Mouse (Mus musculus) heart, embryonic 16.5 days (tissue): Measurements from ENCODE around the gene Arhgap22. TPM values are rescaled to one million over a fixed set of nuclear protein-coding genes. Genes with fewer than 3 reads are reported as not detected.

ENCODE experiments used
- ATAC-seq: fragments of 200-750 bp; cut with Nextera tagmentation; replicated peaks from 2 replicates; pipeline ENCODE4 v1.8.0; 2017; ENCODE audit warnings: moderate number of reproducible peaks; ENCODE audit not compliant: insufficient read depth, low FRiP score; ENCODE audit errors: extremely low read depth
- H3K27ac ChIP-seq: fragments of 300-500 bp; sonication (generic); 2 replicates; pipeline ENCODE4 v1.5.1; 2014; ENCODE audit warnings: mild to moderate bottlenecking, low read length, control low read depth, moderate library complexity
- H3K27me3 ChIP-seq: fragments of 300-500 bp; sonication (generic); 2 replicates; pipeline ENCODE4 v1.6.1; 2014; ENCODE audit warnings: low read length, mixed read lengths; ENCODE audit not compliant: control insufficient read depth, insufficient read depth
- H3K36me3 ChIP-seq: fragments of 300-500 bp; sonication (generic); 2 replicates; pipeline ENCODE4 v1.6.1; 2014; ENCODE audit not compliant: control insufficient read depth, insufficient read depth
- H3K4me1 ChIP-seq: fragments of 300-500 bp; sonication (generic); 2 replicates; pipeline ENCODE4 v1.6.1; 2014; ENCODE audit warnings: low read length, mixed read lengths; ENCODE audit not compliant: control insufficient read depth, insufficient read depth
- H3K4me2 ChIP-seq: fragments of 300-500 bp; sonication (generic); 2 replicates; pipeline ENCODE4 v1.6.1; 2014; ENCODE audit warnings: low read depth, mild to moderate bottlenecking, control low read depth, low read length
- H3K4me3 ChIP-seq: fragments of 300-500 bp; sonication (generic); 2 replicates; pipeline ENCODE4 v1.5.1; 2014; ENCODE audit warnings: mild to moderate bottlenecking, control low read depth, low read length
- H3K9ac ChIP-seq: fragments of 300-500 bp; sonication (generic); 2 replicates; pipeline ENCODE4 v1.6.1; 2014; ENCODE audit warnings: low read length, control low read depth
- H3K9me3 ChIP-seq: fragments of 300-500 bp; sonication (generic); replicated peaks from 2 replicates; pipeline ENCODE4 v1.6.1; 2016; ENCODE audit warnings: low read length; ENCODE audit not compliant: control insufficient read depth
- WGBS: fragments of 180-500 bp; shearing (Covaris S2); extraction: QIAGEN DNeasy Blood & Tissue Kit; methylation state at CpG from one replicate; pipeline ENCODE4 v1.1.7; 2014; 5-methylcytosine and 5-hydroxymethylcytosine counted together
- polyA plus RNA-seq: library from polyadenylated mRNA; unstranded; fragments of >200 nt; fragmentation: Nextera tagmentation; extraction: Ambion mirVana; gene quantifications from 2 replicates; pipeline ENCODE4 v1.2.1, GENCODE M21; 2015

Arhgap22 gene
- polyA plus RNA-seq, 1 experiment from 2014 or later, result 1.4 TPM

- H3K4me3 ChIP-seq, result peak overlapping the region; percentile 24; the same call in 1 of the 2 replicates
- no peaks in the 10 kb centered on the region for H3K36me3 ChIP-seq
- H3K4me2 ChIP-seq, result peak overlapping the region; percentile 54
- WGBS, result 9% methylated on average over 7 of the region's 7 CpGs
- ATAC-seq, result no peak
- H3K4me1 ChIP-seq, result no peaks in the 10 kb centered on the region
- no peaks in the 10 kb centered on the region for H3K9me3 ChIP-seq
- peak overlapping the region; percentile 35; the same call in 1 of the 2 replicates for H3K9ac ChIP-seq
- H3K27me3 ChIP-seq, result peaks cover 2% of the 10 kb centered on the region
- H3K27ac ChIP-seq, result no peak overlapping the region
Measured at GRCm38 (mm10) chr14:33370056-33370455, 156.2 kb downstream of the Arhgap22 start.

GRCm38 (mm10) chr14:33371248-33371647 is 157.4 kb downstream of the Arhgap22 start:
- H3K4me1 ChIP-seq, result no peaks in the 10 kb centered on the region
- H3K9ac ChIP-seq, result no peak overlapping the region
- no peaks in the 10 kb centered on the region for H3K9me3 ChIP-seq
- no peaks in the 10 kb centered on the region for H3K36me3 ChIP-seq
- no peak overlapping the region for H3K4me2 ChIP-seq
- 11% methylated on average over 3 of the region's 3 CpGs for WGBS
- no peak overlapping the region for H3K27ac ChIP-seq
- H3K4me3 ChIP-seq, result no peak overlapping the region
- ATAC-seq, result no peak
- peaks cover 2% of the 10 kb centered on the region; the same call in 1 of the 2 replicates for H3K27me3 ChIP-seq

- Histone ChIP-seq H3K36me3 (peaks cover 5% of the 10 kb centered on the region; the same call in 1 of the 2 replicates), H3K27me3 (peaks cover 2% of the 10 kb centered on the region; the same call in 1 of the 2 replicates), H3K4me2 (no peak overlapping the region), H3K9me3 (no peaks in the 10 kb centered on the region), H3K27ac (no peak overlapping the region), H3K9ac (no peak overlapping the region), H3K4me1 (no peaks in the 10 kb centered on the region), H3K4me3 (no peak overlapping the region)
- no peak for ATAC-seq
- WGBS, result 27% methylated on average over 1 of the region's 1 CpGs
Measured at GRCm38 (mm10) chr14:33373271-33373670, 159.4 kb downstream of the Arhgap22 start.

- Histone ChIP-seq H3K9ac (no peak overlapping the region), H3K9me3 (no peaks in the 10 kb centered on the region), H3K4me2 (no peak overlapping the region), H3K27me3 (no peaks in the 10 kb centered on the region; the same call in 1 of the 2 replicates), H3K36me3 (peaks cover 5% of the 10 kb centered on the region; the same call in 1 of the 2 replicates), H3K4me1 (no peaks in the 10 kb centered on the region), H3K27ac (no peak overlapping the region), H3K4me3 (no peak overlapping the region)
- no peak for ATAC-seq
- WGBS, result 74% methylated on average over 1 of the region's 1 CpGs
Measured at GRCm38 (mm10) chr14:33374089-33374488, 160.3 kb downstream of the Arhgap22 start.

DNA sequence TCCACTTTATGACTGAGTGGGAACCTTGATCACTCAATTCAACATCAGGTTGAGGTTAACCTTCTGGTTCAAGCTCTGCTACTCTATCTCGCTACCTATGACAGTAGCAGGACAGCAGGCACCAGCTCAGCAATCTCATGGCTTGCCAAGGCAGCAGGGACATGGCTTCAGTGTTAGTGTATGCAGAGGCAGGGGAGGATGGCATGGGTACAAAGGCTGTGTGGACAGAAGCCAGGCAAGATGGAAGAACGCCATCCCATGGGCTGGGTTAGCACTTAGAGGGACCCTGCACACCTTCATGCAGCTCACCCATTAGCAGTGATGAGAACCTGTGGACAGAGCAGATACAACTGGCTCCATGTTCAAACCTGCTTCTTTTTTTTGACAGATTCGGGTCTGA is 163.4 kb downstream of the Arhgap22 start:
- WGBS, result 90% methylated on average over 3 of the region's 3 CpGs
- Histone ChIP-seq H3K27me3 (no peaks in the 10 kb centered on the region), H3K36me3 (peaks cover 7% of the 10 kb centered on the region; the same call in 1 of the 2 replicates), H3K9ac (no peak overlapping the region), H3K4me3 (no peak overlapping the region), H3K4me2 (no peak overlapping the region), H3K4me1 (no peaks in the 10 kb centered on the region), H3K9me3 (no peaks in the 10 kb centered on the region), H3K27ac (no peak overlapping the region)
- no peak for ATAC-seq

- no peaks in the 10 kb centered on the region for H3K4me1 ChIP-seq
- 82% methylated on average over 5 of the region's 5 CpGs for WGBS
Measured at GRCm38 (mm10) chr14:33378723-33379122, 164.9 kb downstream of the Arhgap22 start.

GRCm38 (mm10) chr14:33380830-33381457 is 167.1 kb downstream of the Arhgap22 start:
- no peak for ATAC-seq
- Histone ChIP-seq H3K4me1 (no peaks in the 10 kb centered on the region), H3K27me3 (no peaks in the 10 kb centered on the region), H3K4me3 (no peak overlapping the region), H3K4me2 (no peak overlapping the region), H3K27ac (no peak overlapping the region), H3K36me3 (peaks cover 16% of the 10 kb centered on the region), H3K9ac (no peak overlapping the region), H3K9me3 (no peaks in the 10 kb centered on the region)
- WGBS, result 67% methylated on average over 6 of the region's 6 CpGs

More at GRCm38 (mm10) chr14:33378723-33379122, 164.9 kb downstream of the Arhgap22 start:
- no peak overlapping the region for H3K4me3 ChIP-seq
- peaks cover 15% of the 10 kb centered on the region; the same call in 1 of the 2 replicates for H3K36me3 ChIP-seq
- no peak overlapping the region for H3K9ac ChIP-seq
- ATAC-seq, result no peak
- H3K4me2 ChIP-seq, result no peak overlapping the region
- H3K27me3 ChIP-seq, result no peaks in the 10 kb centered on the region
- no peak overlapping the region for H3K27ac ChIP-seq
- H3K9me3 ChIP-seq, result no peaks in the 10 kb centered on the region

GRCm38 (mm10) chr14:33398065-33398860 is 184.4 kb downstream of the Arhgap22 start:
- WGBS, result 87% methylated on average over 5 of the region's 5 CpGs
- H3K36me3 ChIP-seq, result peaks cover 9% of the 10 kb centered on the region
- no peaks in the 10 kb centered on the region for H3K27me3 ChIP-seq
- H3K4me3 ChIP-seq, result no peak overlapping the region
- no peaks in the 10 kb centered on the region for H3K9me3 ChIP-seq
- no peak overlapping the region for H3K27ac ChIP-seq
- no peak overlapping the region for H3K4me2 ChIP-seq
- no peak for ATAC-seq
- H3K9ac ChIP-seq, result no peak overlapping the region
- no peaks in the 10 kb centered on the region for H3K4me1 ChIP-seq

- H3K36me3 ChIP-seq, result peaks cover 9% of the 10 kb centered on the region
- H3K4me2 ChIP-seq, result no peak overlapping the region
- WGBS, result 79% methylated on average over 3 of the region's 3 CpGs
- ATAC-seq, result no peak
- H3K4me3 ChIP-seq, result no peak overlapping the region
- no peak overlapping the region for H3K9ac ChIP-seq
- no peaks in the 10 kb centered on the region for H3K27me3 ChIP-seq
- no peak overlapping the region for H3K27ac ChIP-seq
- no peaks in the 10 kb centered on the region for H3K9me3 ChIP-seq
- no peaks in the 10 kb centered on the region for H3K4me1 ChIP-seq
Measured at GRCm38 (mm10) chr14:33400019-33400418, 186.2 kb downstream of the Arhgap22 start.
